Mouse (Mus musculus) neural tube, embryonic 13.5 days (tissue): ENCODE results near the gene Mfsd2a. TPM values are rescaled to one million over a fixed set of nuclear protein-coding genes. Genes with fewer than 3 reads are reported as not detected.

Experiments used
- ATAC-seq: fragments of 200-750 bp; cut with Nextera tagmentation; 2 replicates; pipeline ENCODE4 v1.8.0; 2017; ENCODE audit warnings: low read depth, mild to moderate bottlenecking, moderate TSS enrichment, moderate library complexity
- H3K27ac ChIP-seq: fragments of 300-500 bp; sonication (generic); replicated peaks from 2 replicates; pipeline ENCODE4 v1.5.1; 2015; ENCODE audit warnings: moderate library complexity, mild to moderate bottlenecking, inconsistent platforms
- H3K27me3 ChIP-seq: fragments of 300-500 bp; sonication (generic); 2 replicates; pipeline ENCODE4 v1.6.1; 2015; ENCODE audit warnings: mild to moderate bottlenecking, inconsistent platforms
- H3K36me3 ChIP-seq: fragments of 300-500 bp; sonication (generic); 2 replicates; pipeline ENCODE4 v1.6.1; 2015; ENCODE audit warnings: mild to moderate bottlenecking, inconsistent platforms
- H3K4me1 ChIP-seq: fragments of 300-500 bp; sonication (generic); replicated peaks from 2 replicates; pipeline ENCODE4 v1.6.1; 2015; ENCODE audit warnings: inconsistent platforms
- H3K4me2 ChIP-seq: fragments of 300-500 bp; sonication (generic); 2 replicates; pipeline ENCODE4 v1.6.1; 2015; ENCODE audit warnings: inconsistent platforms, mild to moderate bottlenecking, moderate library complexity
- H3K4me3 ChIP-seq: fragments of 300-500 bp; sonication (generic); 2 replicates; pipeline ENCODE4 v1.5.1; 2015; ENCODE audit warnings: mild to moderate bottlenecking, inconsistent platforms
- H3K9ac ChIP-seq: fragments of 300-500 bp; sonication (generic); 2 replicates; pipeline ENCODE4 v1.6.1; 2015; ENCODE audit warnings: moderate library complexity, mild to moderate bottlenecking, inconsistent platforms
- H3K9me3 ChIP-seq: fragments of 300-500 bp; sonication (generic); 2 replicates; pipeline ENCODE4 v1.6.1; 2016; ENCODE audit warnings: inconsistent platforms
- WGBS: fragments of 180-500 bp; shearing (Covaris S2); methylation state at CpG from one replicate; pipeline ENCODE4 v1.1.7; 2015; 5-methylcytosine and 5-hydroxymethylcytosine counted together
- polyA plus RNA-seq: library from polyadenylated mRNA; unstranded; fragments of >200 nt; fragmentation: Nextera tagmentation; extraction: Ambion mirVana; gene quantifications from 2 replicates; pipeline ENCODE4 v1.2.1, GENCODE M21; 2015

The Mfsd2a gene
- polyA plus RNA-seq, 1 experiment from 2014 or later, result 30.3 TPM

GRCm38 (mm10) chr4:122974976-122975520 is 14.1 kb upstream of the Mfsd2a start:
- H3K36me3 ChIP-seq, result no peaks in the 10 kb centered on the region
- H3K9me3 ChIP-seq, result no peaks in the 10 kb centered on the region
- H3K4me1 ChIP-seq, result no peaks in the 10 kb centered on the region
- no peak overlapping the region for H3K4me3 ChIP-seq
- no peak overlapping the region for H3K4me2 ChIP-seq
- 90% methylated on average over 5 of the region's 5 CpGs for WGBS
- no peaks in the 10 kb centered on the region for H3K27me3 ChIP-seq
- no peak for ATAC-seq
- no peak overlapping the region for H3K9ac ChIP-seq
- no peak overlapping the region for H3K27ac ChIP-seq

GRCm38 (mm10) chr4:122972056-122972455 is 11.1 kb upstream of the Mfsd2a start:
- Histone ChIP-seq H3K9me3 (no peaks in the 10 kb centered on the region), H3K9ac (no peak overlapping the region), H3K36me3 (no peaks in the 10 kb centered on the region), H3K4me3 (no peak overlapping the region), H3K4me1 (no peaks in the 10 kb centered on the region), H3K27me3 (no peaks in the 10 kb centered on the region), H3K27ac (no peak overlapping the region), H3K4me2 (no peak overlapping the region)
- 77% methylated on average over 8 of the region's 8 CpGs for WGBS
- no peak for ATAC-seq

DNA sequence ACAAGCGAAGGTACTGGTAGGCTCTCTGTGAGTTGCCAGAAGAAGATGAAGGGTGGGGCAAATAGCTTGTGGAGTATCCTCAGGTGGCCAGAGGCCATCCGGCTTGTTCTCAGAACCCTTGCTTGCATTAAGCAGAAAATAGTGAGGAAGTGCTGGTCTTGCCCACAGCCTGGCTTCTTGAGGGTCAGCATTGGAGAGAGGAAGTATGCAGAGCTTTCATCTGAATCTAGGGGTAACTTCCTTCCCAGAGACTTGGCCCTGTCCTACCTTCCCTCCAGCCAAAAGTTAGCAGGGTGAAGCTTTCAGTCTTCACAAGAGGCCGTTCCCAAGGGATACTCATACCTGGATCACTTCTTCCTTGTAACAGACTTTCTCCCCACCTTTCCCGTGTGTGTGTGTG is 10.7 kb upstream of the Mfsd2a start:
- Histone ChIP-seq H3K4me2 (no peak overlapping the region), H3K27ac (no peak overlapping the region), H3K9ac (no peak overlapping the region), H3K36me3 (no peaks in the 10 kb centered on the region), H3K4me1 (no peaks in the 10 kb centered on the region), H3K9me3 (no peaks in the 10 kb centered on the region), H3K4me3 (no peak overlapping the region), H3K27me3 (no peaks in the 10 kb centered on the region)
- ATAC-seq, result no peak
- WGBS, result 78% methylated on average over 4 of the region's 4 CpGs

GRCm38 (mm10) chr4:122971191-122971590 is 10.2 kb upstream of the Mfsd2a start:
- no peak for ATAC-seq
- WGBS, result 83% methylated on average over 4 of the region's 4 CpGs
- Histone ChIP-seq H3K27ac (no peak overlapping the region), H3K4me1 (no peaks in the 10 kb centered on the region), H3K27me3 (no peaks in the 10 kb centered on the region), H3K9me3 (no peaks in the 10 kb centered on the region), H3K9ac (no peak overlapping the region), H3K4me2 (no peak overlapping the region), H3K4me3 (no peak overlapping the region), H3K36me3 (no peaks in the 10 kb centered on the region)

GRCm38 (mm10) chr4:122968106-122968505 is 7.1 kb upstream of the Mfsd2a start:
- Histone ChIP-seq H3K9me3 (no peaks in the 10 kb centered on the region), H3K36me3 (no peaks in the 10 kb centered on the region), H3K27me3 (no peaks in the 10 kb centered on the region; the same call in 1 of the 2 replicates), H3K4me1 (peaks cover 2% of the 10 kb centered on the region; the same call in 1 of the 2 replicates), H3K4me3 (no peak overlapping the region), H3K9ac (no peak overlapping the region), H3K4me2 (no peak overlapping the region), H3K27ac (no peak overlapping the region)
- 84% methylated on average over 4 of the region's 4 CpGs for WGBS
- ATAC-seq, result no peak

GRCm38 (mm10) chr4:122962751-122963150 is 1.8 kb upstream of the Mfsd2a start:
- H3K9ac ChIP-seq, result no peak overlapping the region
- no peaks in the 10 kb centered on the region for H3K9me3 ChIP-seq
- no peaks in the 10 kb centered on the region for H3K36me3 ChIP-seq
- 24% methylated on average over 8 of the region's 8 CpGs for WGBS
- no peak overlapping the region for H3K27ac ChIP-seq
- H3K4me2 ChIP-seq, result no peak overlapping the region
- H3K4me1 ChIP-seq, result peaks cover 48% of the 10 kb centered on the region
- no peak overlapping the region for H3K4me3 ChIP-seq
- no peak for ATAC-seq
- H3K27me3 ChIP-seq, result peaks cover 15% of the 10 kb centered on the region

- Histone ChIP-seq H3K9ac (no peak overlapping the region), H3K4me3 (peak overlapping the region; percentile 68), H3K4me1 (peaks cover 48% of the 10 kb centered on the region), H3K36me3 (no peaks in the 10 kb centered on the region), H3K27me3 (peaks cover 15% of the 10 kb centered on the region), H3K27ac (no peak overlapping the region), H3K9me3 (no peaks in the 10 kb centered on the region), H3K4me2 (peak overlapping the region; percentile 100)
- no peak for ATAC-seq
- 13% methylated on average over 6 of the region's 6 CpGs for WGBS
These were observed 601 bp upstream of the Mfsd2a start for GRCm38 (mm10) chr4:122961589-122961988.

DNA sequence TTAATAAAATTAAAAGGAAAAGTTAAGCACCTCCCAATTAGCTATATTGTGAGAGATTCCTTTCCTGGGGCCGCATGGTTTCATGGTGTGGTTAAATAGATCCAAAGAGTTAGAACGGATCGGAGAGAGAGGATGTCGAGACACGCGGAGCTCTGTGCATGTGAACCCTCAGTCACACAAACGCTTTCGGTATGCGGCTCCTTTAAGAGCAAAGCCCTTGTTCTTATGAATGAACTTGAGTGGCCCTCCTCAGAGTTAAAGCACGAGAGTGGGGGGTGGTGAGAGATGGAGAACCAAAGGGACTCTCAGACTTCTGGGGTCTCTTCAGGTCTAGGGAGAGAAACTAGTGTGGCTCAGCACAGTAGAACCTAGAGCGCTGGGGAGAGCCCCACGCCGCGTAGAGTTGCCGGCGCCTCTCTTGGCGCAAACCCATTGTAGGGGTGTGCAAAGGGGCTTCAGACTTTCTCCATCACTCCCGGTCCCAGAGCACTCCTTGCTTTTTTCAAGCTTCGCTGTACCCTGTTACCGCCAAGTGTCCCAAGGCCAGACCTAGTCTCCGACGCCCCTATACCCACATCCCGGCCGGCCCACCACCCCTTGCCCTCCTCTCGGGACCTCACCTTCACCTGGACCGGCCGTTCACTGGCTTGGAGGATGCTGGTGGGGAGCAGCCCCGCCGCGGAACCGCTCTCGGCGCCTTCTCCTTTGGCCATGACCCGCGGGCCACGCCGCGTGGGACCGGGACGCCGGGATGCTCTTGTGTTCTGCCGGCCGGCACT is 478 bp downstream of the Mfsd2a start:
- Histone ChIP-seq H3K36me3 (no peaks in the 10 kb centered on the region), H3K4me2 (peak overlapping the region; percentile 100), H3K4me3 (peak overlapping the region; percentile 68), H3K9ac (peak overlapping the region; percentile 74), H3K27me3 (peaks cover 15% of the 10 kb centered on the region), H3K4me1 (peaks cover 57% of the 10 kb centered on the region), H3K27ac (peak overlapping the region; percentile 34; the same call in 1 of the 2 replicates), H3K9me3 (no peaks in the 10 kb centered on the region)
- peak; percentile 51 for ATAC-seq
- under 1% methylated on average over 43 of the region's 43 CpGs for WGBS

GRCm38 (mm10) chr4:122959816-122960215 is 1.2 kb downstream of the Mfsd2a start:
- Histone ChIP-seq H3K9me3 (no peaks in the 10 kb centered on the region), H3K9ac (peak overlapping the region; percentile 74), H3K27ac (peak overlapping the region; percentile 34; the same call in 1 of the 2 replicates), H3K36me3 (no peaks in the 10 kb centered on the region), H3K4me3 (peak overlapping the region; percentile 68), H3K4me1 (peaks cover 64% of the 10 kb centered on the region), H3K27me3 (peaks cover 15% of the 10 kb centered on the region), H3K4me2 (peak overlapping the region; percentile 100)
- WGBS, result 6% methylated on average over 7 of the region's 8 CpGs
- 0 out of 2 replicates have a peak, but pooled peaks have one; percentile 9 for ATAC-seq

- H3K4me1 ChIP-seq, result peaks cover 65% of the 10 kb centered on the region
- 84% methylated on average over 6 of the region's 6 CpGs for WGBS
- H3K36me3 ChIP-seq, result no peaks in the 10 kb centered on the region
- H3K27ac ChIP-seq, result peak overlapping the region; percentile 43
- H3K27me3 ChIP-seq, result peaks cover 15% of the 10 kb centered on the region
- H3K4me2 ChIP-seq, result peak overlapping the region; percentile 100
- H3K9ac ChIP-seq, result no peak overlapping the region
- no peaks in the 10 kb centered on the region for H3K9me3 ChIP-seq
- ATAC-seq, result peak; percentile 5; the same call in 1 of the 2 replicates
- peak overlapping the region; percentile 68; the same call in 1 of the 2 replicates for H3K4me3 ChIP-seq
These were observed 2.4 kb downstream of the Mfsd2a start for GRCm38 (mm10) chr4:122958491-122959031.

DNA sequence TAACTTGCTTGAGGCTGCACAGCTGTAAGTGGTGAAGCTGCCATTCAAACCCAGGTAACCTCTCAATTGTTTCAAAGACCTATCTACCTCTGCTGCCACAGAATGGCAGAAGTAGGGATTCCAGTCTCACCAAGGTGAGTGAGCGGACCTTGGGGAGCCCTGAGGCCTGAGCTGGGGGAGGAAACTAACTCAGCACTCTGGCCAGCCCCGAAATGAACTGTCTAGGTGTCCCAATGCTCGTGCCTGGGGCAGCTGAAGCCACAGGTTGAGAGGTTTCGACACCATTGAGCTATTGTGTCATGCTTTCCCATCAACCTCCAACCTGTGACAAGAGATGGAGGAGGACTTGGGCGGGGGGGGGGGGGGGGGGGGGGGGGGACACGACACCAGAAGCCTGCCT is 4.7 kb downstream of the Mfsd2a start:
- WGBS, result 78% methylated on average over 5 of the region's 6 CpGs
- Histone ChIP-seq H3K4me1 (peaks cover 46% of the 10 kb centered on the region), H3K36me3 (0 out of 2 replicates have a peak, but pooled peaks cover under 1% of the 10 kb centered on the region), H3K4me3 (no peak overlapping the region), H3K9ac (no peak overlapping the region), H3K27me3 (peaks cover 4% of the 10 kb centered on the region; the same call in 1 of the 2 replicates), H3K27ac (no peak overlapping the region), H3K4me2 (no peak overlapping the region), H3K9me3 (no peaks in the 10 kb centered on the region)
- ATAC-seq, result no peak

GRCm38 (mm10) chr4:122955412-122956136 is 5.4 kb downstream of the Mfsd2a start:
- 0 out of 2 replicates have a peak, but pooled peaks cover 3% of the 10 kb centered on the region for H3K27me3 ChIP-seq
- peak overlapping the region; percentile 85 for H3K27ac ChIP-seq
- H3K4me2 ChIP-seq, result peak overlapping the region; percentile 51
- H3K9ac ChIP-seq, result peak overlapping the region; percentile 61
- peak; percentile 90 for ATAC-seq
- no peaks in the 10 kb centered on the region for H3K9me3 ChIP-seq
- peaks cover 8% of the 10 kb centered on the region; the same call in 1 of the 2 replicates for H3K36me3 ChIP-seq
- peaks cover 40% of the 10 kb centered on the region for H3K4me1 ChIP-seq
- 7% methylated on average over 17 of the region's 17 CpGs for WGBS
- H3K4me3 ChIP-seq, result peak overlapping the region; percentile 26
